Mouse (Mus musculus) kidney, postnatal 0 days (tissue): ENCODE results near the gene Napb. TPM values are rescaled to one million over a fixed set of nuclear protein-coding genes. Genes with fewer than 3 reads are reported as not detected.
A peak's percentile ranks its signal among the peaks of the same experiment; 100 is the strongest.

Experiments used
- ATAC-seq: fragments of 200-750 bp; cut with Nextera tagmentation; replicated peaks from 2 replicates; pipeline ENCODE4 v1.8.0; 2017; ENCODE audit warnings: low read depth, moderate number of reproducible peaks, moderate TSS enrichment, moderate library complexity; ENCODE audit not compliant: low FRiP score
- DNase-seq: peaks from one replicate; pipeline ENCODE4 v3.0.0-alpha.2; 2016; ENCODE audit warnings: low spot score
- H3K27ac ChIP-seq: fragments of 300-500 bp; sonication (generic); 2 replicates; pipeline ENCODE4 v1.5.1; 2014; ENCODE audit warnings: mild to moderate bottlenecking
- H3K27me3 ChIP-seq: fragments of 300-500 bp; sonication (generic); 2 replicates; pipeline ENCODE4 v1.6.1; 2014; ENCODE audit warnings: low read length, mixed read lengths; ENCODE audit not compliant: insufficient read depth
- H3K36me3 ChIP-seq: fragments of 300-500 bp; sonication (generic); 2 replicates; pipeline ENCODE4 v1.6.1; 2014; ENCODE audit warnings: low read length, mixed read lengths; ENCODE audit not compliant: insufficient read depth
- H3K4me1 ChIP-seq: fragments of 300-500 bp; sonication (generic); replicated peaks from 2 replicates; pipeline ENCODE4 v1.6.1; 2014; ENCODE audit warnings: antibody characterized with exemption, low read length, mixed read lengths; ENCODE audit not compliant: insufficient read depth
- H3K4me2 ChIP-seq: fragments of 300-500 bp; sonication (generic); 2 replicates; pipeline ENCODE4 v1.6.1; 2014; ENCODE audit warnings: mild to moderate bottlenecking, low read length, moderate library complexity, mixed read lengths
- H3K4me3 ChIP-seq: fragments of 300-500 bp; sonication (generic); replicated peaks from 2 replicates; pipeline ENCODE4 v1.5.1; 2014; ENCODE audit warnings: low read depth, low read length
- H3K9ac ChIP-seq: fragments of 300-500 bp; sonication (generic); 2 replicates; pipeline ENCODE4 v1.6.1; 2014; ENCODE audit warnings: low read depth, low read length
- H3K9me3 ChIP-seq: fragments of 300-500 bp; sonication (generic); replicated peaks from 2 replicates; pipeline ENCODE4 v1.6.1; 2016; ENCODE audit warnings: low read length, inconsistent platforms, mixed read lengths
- CTCF ChIP-seq: IDR thresholded peaks from 2 replicates; pipeline ENCODE4 v1.5.1; 2016; ENCODE audit warnings: antibody characterized with exemption, low read depth, mild to moderate bottlenecking, moderate library complexity
- WGBS: fragments of 180-500 bp; shearing (Covaris S2); extraction: QIAGEN DNeasy Blood & Tissue Kit; methylation state at CpG from one replicate; pipeline ENCODE4 v1.1.7; 2014; 5-methylcytosine and 5-hydroxymethylcytosine counted together
- polyA plus RNA-seq: library from polyadenylated mRNA; unstranded; fragments of >200 nt; fragmentation: Nextera tagmentation; extraction: Ambion mirVana; gene quantifications from 2 replicates; pipeline ENCODE4 v1.2.1, GENCODE M21; 2015

The Napb gene
- polyA plus RNA-seq, 1 experiment from 2014 or later, result 1.4 TPM

GRCm38 (mm10) chr2:148654961-148655360 is 77.3 kb downstream of the Napb start:
- DNase-seq (peak; percentile 84), ATAC-seq (peak; percentile 29; the same call in 1 of the 2 replicates)

GRCm38 (mm10) chr2:148650587-148651357 is 81.5 kb downstream of the Napb start:
- no peak for TF ChIP-seq CTCF
- 36% methylated on average over 3 of the region's 3 CpGs for WGBS
- no peaks in the 10 kb centered on the region for H3K27me3 ChIP-seq
- no peak for DNase-seq
- H3K36me3 ChIP-seq, result no peaks in the 10 kb centered on the region
- no peak overlapping the region for H3K27ac ChIP-seq
- no peak overlapping the region for H3K4me2 ChIP-seq
- ATAC-seq, result no peak
- no peaks in the 10 kb centered on the region for H3K9me3 ChIP-seq
- H3K9ac ChIP-seq, result no peak overlapping the region
- no peak overlapping the region for H3K4me3 ChIP-seq
- H3K4me1 ChIP-seq, result no peaks in the 10 kb centered on the region

More at GRCm38 (mm10) chr2:148654961-148655360, 77.3 kb downstream of the Napb start:
- 2% methylated on average over 3 of the region's 3 CpGs for whole genome bisulfite sequencing
- no peaks in the 10 kb centered on the region for H3K4me1 ChIP-seq
- no peaks in the 10 kb centered on the region for H3K36me3 ChIP-seq
- H3K27ac ChIP-seq, result no peak overlapping the region
- H3K9me3 ChIP-seq, result no peaks in the 10 kb centered on the region
- no peaks in the 10 kb centered on the region for H3K27me3 ChIP-seq
- H3K4me2 ChIP-seq, result no peak overlapping the region
- no peak overlapping the region for H3K4me3 ChIP-seq
- TF ChIP-seq CTCF, result peak; percentile 84
- H3K9ac ChIP-seq, result no peak overlapping the region

- WGBS, result 87% methylated on average over 6 of the region's 6 CpGs
Measured at GRCm38 (mm10) chr2:148644421-148645000, 87.8 kb downstream of the Napb start.

More at GRCm38 (mm10) chr2:148644421-148645000, 87.8 kb downstream of the Napb start:
- no peak overlapping the region for H3K4me3 ChIP-seq
- no peak for TF ChIP-seq CTCF
- no peak overlapping the region for H3K9ac ChIP-seq
- H3K4me1 ChIP-seq, result no peaks in the 10 kb centered on the region
- no peaks in the 10 kb centered on the region for H3K9me3 ChIP-seq
- DNase-seq, result no peak
- no peaks in the 10 kb centered on the region for H3K27me3 ChIP-seq
- no peaks in the 10 kb centered on the region for H3K36me3 ChIP-seq
- H3K4me2 ChIP-seq, result no peak overlapping the region
- H3K27ac ChIP-seq, result no peak overlapping the region
- ATAC-seq, result no peak

Other genes starting within 250 kb of the Napb start
- gene Nxt1, start 59.9 kb downstream of the Napb start, polyA plus RNA-seq, result 75.3 and 77.2 TPM in 2 replicates
- gene Gzf1, start 51.4 kb downstream of the Napb start, polyA plus RNA-seq, result 20.0 and 20.5 TPM in 2 replicates
- not detected in 2 replicates for gene Cstl1, start 17.9 kb upstream of the Napb start, polyA plus RNA-seq
- not detected in 2 replicates for gene Cst11, start 39.0 kb upstream of the Napb start, polyA plus RNA-seq
- not detected in 2 replicates for gene 8030411F24Rik, start 49.5 kb upstream of the Napb start, polyA plus RNA-seq
- not detected in 2 replicates for gene Cst12, start 56.9 kb upstream of the Napb start, polyA plus RNA-seq
- not detected in 2 replicates for gene Cst8, start 66.3 kb upstream of the Napb start, polyA plus RNA-seq
- not detected in 2 replicates for gene Cst13, start 87.6 kb upstream of the Napb start, polyA plus RNA-seq
- gene Cst9, start 102.7 kb upstream of the Napb start, polyA plus RNA-seq, result not detected in 2 replicates
- gene 9230104L09Rik, start 132.6 kb upstream of the Napb start, polyA plus RNA-seq, result not detected in 2 replicates
- 545 and 617 TPM in 2 replicates for gene Cst3, start 143.2 kb upstream of the Napb start, polyA plus RNA-seq